Comparison of ENCODE assay signal across 8 mouse cellular contexts in the genomic region with DNA sequence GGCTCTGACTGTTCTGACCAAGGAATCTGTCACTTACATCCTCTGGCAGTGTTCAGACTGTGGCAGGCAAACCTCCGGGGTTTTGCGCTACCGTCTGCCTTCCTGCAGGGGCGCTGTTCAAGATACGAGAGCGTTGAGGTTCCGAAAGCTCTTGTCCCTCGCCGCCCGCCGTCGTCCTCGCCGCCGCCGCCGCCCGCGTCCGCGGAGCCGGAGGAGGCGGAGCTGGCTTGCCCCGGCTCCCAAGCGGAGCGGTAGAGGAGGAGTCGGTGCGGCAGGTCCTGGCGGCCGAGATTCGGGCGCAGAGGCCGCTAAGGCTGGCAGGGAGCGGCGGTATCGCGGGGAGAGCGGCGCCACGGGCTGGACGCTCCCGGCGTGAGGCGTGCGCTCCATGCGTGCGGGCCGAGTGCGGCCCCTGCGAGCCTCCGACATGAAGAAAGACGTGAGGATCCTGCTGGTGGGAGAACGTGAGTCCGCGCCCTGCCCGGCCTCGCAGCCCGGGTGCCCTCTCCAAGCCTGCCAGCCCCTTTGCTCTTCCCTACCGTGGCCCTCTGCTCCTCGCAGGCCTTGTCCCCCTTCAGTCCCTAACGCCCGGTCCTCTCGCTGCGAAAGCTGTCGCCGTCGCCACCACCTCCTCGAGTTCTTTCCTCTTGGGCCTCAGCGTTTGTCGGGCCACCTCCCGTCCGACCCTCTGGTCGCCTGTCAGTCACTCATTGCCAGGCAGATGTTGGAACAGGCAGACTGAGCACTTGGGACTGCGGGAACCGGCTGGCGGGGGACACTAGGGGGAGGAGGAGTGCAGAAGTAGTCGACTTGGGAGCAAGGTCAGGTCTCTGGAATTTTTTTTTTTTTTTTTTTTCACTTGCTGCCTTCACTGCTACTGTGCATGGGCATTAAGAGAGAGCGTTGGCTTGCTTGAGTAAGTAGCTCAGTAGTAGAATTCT. TPM values are rescaled to one million over a fixed set of nuclear protein-coding genes. Genes with fewer than 3 reads are reported as not detected.
A peak's percentile ranks its signal among the peaks of the same experiment; 100 is the strongest.
DNase-seq lines count a peak whose midpoint lies in the region; ATAC-seq lines count a peak whose summit lies in the region.

TSS of gene Rhot1 (plus strand) at position 160 of the 941 bp plus-strand sequence.

- no peaks in the 10 kb centered on the region; the same call in 1 of the 2 replicates for H3K36me3 ChIP-seq in forebrain, embryonic 11.5 days (ENCODE audit: control insufficient read depth, insufficient read depth, low read length)
- peaks cover 5% of the 10 kb centered on the region; the same call in 1 of the 2 replicates for H3K36me3 ChIP-seq in heart, embryonic 16.5 days (ENCODE audit: control insufficient read depth, insufficient read depth)
- peaks cover 5% of the 10 kb centered on the region for H3K36me3 ChIP-seq in liver, embryonic 15.5 days (replicated peaks)
- H3K36me3 ChIP-seq in neural tube, embryonic 12.5 days, result peaks cover 3% of the 10 kb centered on the region; the same call in 1 of the 2 replicates

- under 1% methylated on average over 69 of the region's 78 CpGs for WGBS in forebrain, embryonic 11.5 days
- WGBS in heart, embryonic 16.5 days, result under 1% methylated on average over 77 of the region's 78 CpGs
- under 1% methylated on average over 78 of the region's 78 CpGs for WGBS in liver, embryonic 15.5 days (ENCODE audit: insufficient replicate concordance)
- under 1% methylated on average over 78 of the region's 78 CpGs for WGBS in neural tube, embryonic 12.5 days

- peak within 1 kb of the TSS; percentile 62 for H3K4me2 ChIP-seq in forebrain, embryonic 11.5 days (ENCODE audit: low read depth, low read length, severe bottlenecking)
- peak within 1 kb of the TSS; percentile 79 for H3K4me2 ChIP-seq in heart, embryonic 16.5 days (ENCODE audit: low read depth, low read length)
- H3K4me2 ChIP-seq in liver, embryonic 15.5 days, result peak within 1 kb of the TSS; percentile 88
- peak within 1 kb of the TSS; percentile 67 for H3K4me2 ChIP-seq in neural tube, embryonic 12.5 days (replicated peaks)

- H3K9ac ChIP-seq in forebrain, embryonic 11.5 days (ENCODE audit: low read length), result peak within 1 kb of the TSS; percentile 80
- peak within 1 kb of the TSS; percentile 98 for H3K9ac ChIP-seq in heart, embryonic 16.5 days (ENCODE audit: low read length)
- peak within 1 kb of the TSS; percentile 96 for H3K9ac ChIP-seq in liver, embryonic 15.5 days
- peak within 1 kb of the TSS; percentile 95 for H3K9ac ChIP-seq in neural tube, embryonic 12.5 days

- peak within 1 kb of the TSS; percentile 93 for H3K4me3 ChIP-seq in forebrain, embryonic 11.5 days (ENCODE audit: low read depth, low read length)
- peak within 1 kb of the TSS; percentile 98 for H3K4me3 ChIP-seq in heart, embryonic 16.5 days (ENCODE audit: low read length)
- peak within 1 kb of the TSS; percentile 89 for H3K4me3 ChIP-seq in liver, embryonic 15.5 days (replicated peaks)
- peak within 1 kb of the TSS; percentile 94 for H3K4me3 ChIP-seq in neural tube, embryonic 12.5 days

- peak; percentile 95 for DNase-seq in CD8-positive naive resting alpha-beta T cell, adult 2 months (ENCODE audit: low read depth in 2 of 2, low spot score in 2 of 2)
- peak; percentile 92 for DNase-seq in c-Kit-positive CD71-negative TER-119-negative erythroid progenitor cells, embryonic 14.5 days (ENCODE audit: low read depth)
- peak; percentile 97 for DNase-seq in forebrain, embryonic 11.5 days (ENCODE audit: low spot score)
- peak; percentile 96 to 98 for DNase-seq in kidney, postnatal 36 days
- DNase-seq in telencephalon, adult 2 months (ENCODE audit: low read depth, low spot score), result peak; percentile 86

- peak; percentile 91 for ATAC-seq in forebrain, embryonic 11.5 days (replicated peaks; ENCODE audit: low FRiP score)
- peak; percentile 93 for ATAC-seq in heart, embryonic 16.5 days (replicated peaks; ENCODE audit: extremely low read depth, insufficient read depth, low FRiP score)
- ATAC-seq in liver, embryonic 15.5 days (ENCODE audit: insufficient read depth), result peak; percentile 96
- peak; percentile 92 for ATAC-seq in neural tube, embryonic 12.5 days (ENCODE audit: low FRiP score, low read depth)

- H3K9me3 ChIP-seq in forebrain, embryonic 11.5 days (ENCODE audit: control insufficient read depth, low read length), result no peaks in the 10 kb centered on the region
- H3K9me3 ChIP-seq in heart, embryonic 16.5 days (replicated peaks; ENCODE audit: control insufficient read depth, low read length), result no peaks in the 10 kb centered on the region
- no peaks in the 10 kb centered on the region for H3K9me3 ChIP-seq in liver, embryonic 15.5 days (replicated peaks)
- H3K9me3 ChIP-seq in neural tube, embryonic 12.5 days, result no peaks in the 10 kb centered on the region

- H3K4me1 ChIP-seq in forebrain, embryonic 11.5 days (replicated peaks; ENCODE audit: control insufficient read depth, insufficient read depth, low read length), result peaks cover 3% of the 10 kb centered on the region; the same call in 1 of the 2 replicates
- H3K4me1 ChIP-seq in heart, embryonic 16.5 days (ENCODE audit: control insufficient read depth, insufficient read depth, low read length), result peaks cover 12% of the 10 kb centered on the region
- peaks cover 27% of the 10 kb centered on the region for H3K4me1 ChIP-seq in liver, embryonic 15.5 days (replicated peaks)
- H3K4me1 ChIP-seq in neural tube, embryonic 12.5 days, result peaks cover 7% of the 10 kb centered on the region

- no peaks in the 10 kb centered on the region for H3K27me3 ChIP-seq in forebrain, embryonic 11.5 days (ENCODE audit: control insufficient read depth, insufficient read depth, low read length)
- H3K27me3 ChIP-seq in heart, embryonic 16.5 days (ENCODE audit: control insufficient read depth, insufficient read depth, low read length), result no peaks in the 10 kb centered on the region
- no peaks in the 10 kb centered on the region for H3K27me3 ChIP-seq in liver, embryonic 15.5 days
- H3K27me3 ChIP-seq in neural tube, embryonic 12.5 days (replicated peaks), result no peaks in the 10 kb centered on the region

- peak within 1 kb of the TSS; percentile 89 for H3K27ac ChIP-seq in forebrain, embryonic 11.5 days (ENCODE audit: low read depth, low read length)
- peak within 1 kb of the TSS; percentile 98 for H3K27ac ChIP-seq in heart, embryonic 16.5 days (ENCODE audit: low read length)
- H3K27ac ChIP-seq in liver, embryonic 15.5 days (replicated peaks), result peak within 1 kb of the TSS; percentile 95
- peak within 1 kb of the TSS; percentile 87 for H3K27ac ChIP-seq in neural tube, embryonic 12.5 days

RNA-seq across cellular contexts. Expression of gene Rhot1, which starts in this region (rescaled TPM):
- 63.1 and 73.7 TPM in 2 replicates for polyA plus RNA-seq in forebrain, embryonic 11.5 days (2014; fragmentation: Nextera tagmentation; extraction: Ambion mirVana)
- polyA plus RNA-seq in heart, embryonic 16.5 days (2015; fragmentation: Nextera tagmentation; extraction: Ambion mirVana), result 63.6 and 69.9 TPM in 2 replicates
- 21.5 and 22.0 TPM in 2 replicates for polyA plus RNA-seq in liver, embryonic 15.5 days (2015; fragmentation: Nextera tagmentation; extraction: Ambion mirVana)
- 70.9 and 72.1 TPM in 2 replicates for polyA plus RNA-seq in neural tube, embryonic 12.5 days (2016; fragmentation: Nextera tagmentation; extraction: Ambion mirVana)

Comparison
In these comparisons a context has a peak if more than half of its experiments do, and no peak if none do; other contexts are left out.
1. Peak in every context shown above with its lines: DNase-seq, ATAC-seq, H3K4me3 ChIP-seq and H3K27ac ChIP-seq.